Mouse (Mus musculus): Measurements from ENCODE around the gene Csf1. TPM values are rescaled to one million over a fixed set of nuclear protein-coding genes. Genes with fewer than 3 reads are reported as not detected.
"Not testable (repeated sequence)": the region's sequence is repeated elsewhere in the genome, so short reads cannot be mapped to it uniquely, and the experiment has no call there.

Csf1 gene
- polyA plus RNA-seq, 1 experiment: 0.02 TPM

- H3K27me3 ChIP-seq (ENCODE audit: control insufficient read depth): no peaks in the 10 kb centered on the region
- no peak overlapping the region for H3K4me3 ChIP-seq (replicated peaks)
- no peaks in the 10 kb centered on the region for H3K4me1 ChIP-seq (ENCODE audit: control insufficient read depth)
- H3K36me3 ChIP-seq (ENCODE audit: control insufficient read depth): peaks cover 7% of the 10 kb centered on the region; the same call in 1 of the 2 replicates
- H3K9me3 ChIP-seq (ENCODE audit: control insufficient read depth, low read length): no peaks in the 10 kb centered on the region
- TF ChIP-seq GATA1 (IDR thresholded peaks at IDR 0.05; ENCODE audit: low read length) (no peak), TAL1 (IDR thresholded peaks at IDR 0.05; ENCODE audit: low read length) (no peak)
Measured at GRCm38 (mm10) chr3:107743107-107743506, 17.2 kb downstream of the Csf1 start.

DNA sequence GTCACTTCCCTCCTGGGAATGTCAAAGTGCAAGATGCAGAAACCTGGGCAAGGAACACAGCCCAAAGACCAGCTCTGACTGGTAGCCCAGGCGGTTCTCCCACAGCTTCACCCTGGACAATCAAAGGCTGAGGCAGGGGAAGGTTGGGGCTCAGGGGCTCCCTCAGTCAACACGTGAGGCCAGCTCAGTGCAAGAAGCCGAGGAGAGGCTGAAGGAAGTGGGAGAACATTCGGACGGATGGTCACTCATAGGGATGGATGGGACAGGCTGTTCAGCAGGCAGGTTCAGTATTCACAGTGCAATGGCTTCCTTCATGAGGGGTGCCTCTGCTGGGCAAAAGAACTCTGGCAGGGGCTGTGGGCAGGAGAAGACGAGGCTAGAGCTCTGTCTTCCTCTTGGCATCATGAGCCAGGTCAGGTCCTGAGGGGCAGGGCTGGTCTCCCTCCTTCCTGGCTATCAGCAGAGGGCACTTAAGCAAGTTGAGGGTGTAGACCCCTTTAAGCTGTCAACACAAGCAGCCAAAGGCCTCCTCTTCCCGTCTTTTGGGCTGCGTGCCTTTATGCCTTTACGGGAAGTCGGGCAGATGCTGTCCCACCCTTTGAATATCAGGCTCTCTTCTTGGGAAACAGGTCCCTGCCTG is 18.1 kb downstream of the Csf1 start:
- H3K36me3 ChIP-seq (ENCODE audit: control insufficient read depth): peaks cover 7% of the 10 kb centered on the region; the same call in 1 of the 2 replicates
- H3K27me3 ChIP-seq (ENCODE audit: control insufficient read depth): no peaks in the 10 kb centered on the region
- no peak for TF ChIP-seq TAL1 (IDR thresholded peaks at IDR 0.05; ENCODE audit: low read length)
- no peak for TF ChIP-seq GATA1 (IDR thresholded peaks at IDR 0.05; ENCODE audit: low read length)
- H3K4me3 ChIP-seq (replicated peaks): no peak overlapping the region
- H3K4me1 ChIP-seq (ENCODE audit: control insufficient read depth): no peaks in the 10 kb centered on the region
- H3K9me3 ChIP-seq (ENCODE audit: control insufficient read depth, low read length): no peaks in the 10 kb centered on the region

- no peaks in the 10 kb centered on the region for H3K4me1 ChIP-seq (ENCODE audit: control insufficient read depth)
- H3K27me3 ChIP-seq (ENCODE audit: control insufficient read depth): no peaks in the 10 kb centered on the region
- TF ChIP-seq TAL1 (IDR thresholded peaks at IDR 0.05; ENCODE audit: low read length): no peak
- no peak for TF ChIP-seq GATA1 (IDR thresholded peaks at IDR 0.05; ENCODE audit: low read length)
- H3K36me3 ChIP-seq (ENCODE audit: control insufficient read depth): peaks cover 7% of the 10 kb centered on the region; the same call in 1 of the 2 replicates
- H3K9me3 ChIP-seq (ENCODE audit: control insufficient read depth, low read length): no peaks in the 10 kb centered on the region
- no peak overlapping the region for H3K4me3 ChIP-seq (replicated peaks)
Measured at GRCm38 (mm10) chr3:107741387-107741786, 18.9 kb downstream of the Csf1 start.

DNA sequence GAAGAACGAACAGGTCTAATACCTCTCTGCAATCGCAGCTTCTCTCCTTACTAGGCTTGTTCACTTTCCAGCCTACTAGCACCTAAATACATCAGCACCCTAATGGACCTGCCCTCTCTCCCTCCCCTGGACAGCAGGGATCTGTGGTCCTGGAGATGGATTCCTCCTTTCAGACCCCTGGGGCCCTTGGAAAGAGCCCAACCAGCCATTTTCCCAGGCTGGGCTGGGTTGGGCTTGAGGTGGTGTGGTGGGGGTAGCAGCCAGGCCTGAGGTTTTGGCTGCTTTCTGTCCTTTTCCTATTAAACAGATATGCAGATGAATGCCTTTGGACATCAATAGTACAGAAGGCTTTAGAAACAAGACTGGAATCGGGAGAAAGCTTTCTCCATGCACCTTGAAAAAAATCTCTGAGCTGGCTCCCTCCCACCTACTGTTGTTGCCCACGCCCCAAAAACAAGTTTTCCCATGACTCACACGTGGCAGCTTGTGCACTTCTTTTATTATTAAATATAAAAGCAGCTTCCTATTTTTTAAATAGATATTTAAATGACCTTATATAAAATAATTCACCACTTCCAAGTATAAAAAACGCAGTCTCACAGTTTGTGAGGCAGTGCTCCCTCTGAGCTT is 19.6 kb downstream of the Csf1 start:
- TF ChIP-seq TAL1 (IDR thresholded peaks at IDR 0.05; ENCODE audit: low read length) (no peak), GATA1 (IDR thresholded peaks at IDR 0.05; ENCODE audit: low read length) (no peak)

GRCm38 (mm10) chr3:107739966-107740365 is 20.3 kb downstream of the Csf1 start:
- TF ChIP-seq GATA1 (IDR thresholded peaks at IDR 0.05; ENCODE audit: low read length): no peak
- no peak for TF ChIP-seq TAL1 (IDR thresholded peaks at IDR 0.05; ENCODE audit: low read length)
- Histone ChIP-seq H3K9me3 (ENCODE audit: control insufficient read depth, low read length) (no peaks in the 10 kb centered on the region), H3K36me3 (ENCODE audit: control insufficient read depth) (peaks cover 3% of the 10 kb centered on the region; the same call in 1 of the 2 replicates), H3K4me1 (ENCODE audit: control insufficient read depth) (no peaks in the 10 kb centered on the region), H3K27me3 (ENCODE audit: control insufficient read depth) (no peaks in the 10 kb centered on the region), H3K4me3 (replicated peaks) (no peak overlapping the region)

More for the DNA sequence above, 19.6 kb downstream of the Csf1 start:
- Histone ChIP-seq H3K27me3 (ENCODE audit: control insufficient read depth) (no peaks in the 10 kb centered on the region), H3K9me3 (ENCODE audit: control insufficient read depth, low read length) (no peaks in the 10 kb centered on the region), H3K4me1 (ENCODE audit: control insufficient read depth) (no peaks in the 10 kb centered on the region), H3K36me3 (ENCODE audit: control insufficient read depth) (peaks cover 3% of the 10 kb centered on the region; the same call in 1 of the 2 replicates), H3K4me3 (replicated peaks) (no peak overlapping the region)

DNA sequence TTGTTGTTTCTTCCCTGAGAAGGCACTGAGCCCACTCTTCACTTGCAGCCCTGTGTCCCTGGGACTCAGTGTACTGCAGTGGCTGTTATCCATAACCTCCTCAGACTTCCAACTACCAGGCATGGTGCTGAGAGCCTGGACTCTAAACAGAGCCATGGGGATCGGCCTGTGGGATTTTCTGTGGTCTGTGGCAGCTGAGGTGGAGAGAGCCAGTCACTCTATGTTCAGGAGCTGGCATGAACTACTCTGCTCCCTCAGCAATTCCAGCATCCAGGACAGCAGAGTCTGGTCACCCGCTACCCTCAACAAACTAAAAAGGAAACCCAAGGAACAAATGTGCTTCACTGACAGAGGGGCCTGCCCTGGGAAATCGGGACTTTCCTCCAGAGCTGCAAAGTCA is 20.8 kb downstream of the Csf1 start:
- Histone ChIP-seq H3K9me3 (ENCODE audit: control insufficient read depth, low read length) (no peaks in the 10 kb centered on the region), H3K4me1 (ENCODE audit: control insufficient read depth) (no peaks in the 10 kb centered on the region), H3K36me3 (ENCODE audit: control insufficient read depth) (peaks cover 3% of the 10 kb centered on the region; the same call in 1 of the 2 replicates), H3K4me3 (replicated peaks) (no peak overlapping the region), H3K27me3 (ENCODE audit: control insufficient read depth) (no peaks in the 10 kb centered on the region)
- TF ChIP-seq GATA1 (IDR thresholded peaks at IDR 0.05; ENCODE audit: low read length): no peak
- no peak for TF ChIP-seq TAL1 (IDR thresholded peaks at IDR 0.05; ENCODE audit: low read length)

DNA sequence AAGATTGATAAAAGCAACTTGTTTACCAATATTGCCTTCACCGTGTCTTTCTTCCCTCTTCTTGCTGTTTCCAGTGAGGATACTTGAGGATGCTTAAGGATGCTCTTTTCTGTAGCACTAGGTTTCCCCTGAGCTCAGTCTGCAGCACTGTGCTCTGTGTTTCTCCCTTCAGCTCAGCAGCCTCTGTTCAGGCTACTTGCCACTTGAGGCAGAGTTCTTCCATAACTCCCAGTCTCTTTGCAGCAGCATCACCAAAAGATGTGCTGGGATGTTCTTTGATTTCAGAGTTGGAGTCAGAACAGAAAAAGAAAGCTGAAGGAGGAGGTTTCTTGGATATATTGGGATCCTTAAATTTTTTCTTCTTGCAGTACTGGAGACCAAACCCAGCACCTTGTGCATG is 21.6 kb downstream of the Csf1 start:
- H3K36me3 ChIP-seq (ENCODE audit: control insufficient read depth): peaks cover 3% of the 10 kb centered on the region; the same call in 1 of the 2 replicates
- no peaks in the 10 kb centered on the region for H3K4me1 ChIP-seq (ENCODE audit: control insufficient read depth)
- H3K27me3 ChIP-seq (ENCODE audit: control insufficient read depth): no peaks in the 10 kb centered on the region
- TF ChIP-seq TAL1 (IDR thresholded peaks at IDR 0.05; ENCODE audit: low read length) (no peak), GATA1 (IDR thresholded peaks at IDR 0.05; ENCODE audit: low read length) (no peak)
- no peaks in the 10 kb centered on the region for H3K9me3 ChIP-seq (ENCODE audit: control insufficient read depth, low read length)
- H3K4me3 ChIP-seq (replicated peaks): no peak overlapping the region

DNA sequence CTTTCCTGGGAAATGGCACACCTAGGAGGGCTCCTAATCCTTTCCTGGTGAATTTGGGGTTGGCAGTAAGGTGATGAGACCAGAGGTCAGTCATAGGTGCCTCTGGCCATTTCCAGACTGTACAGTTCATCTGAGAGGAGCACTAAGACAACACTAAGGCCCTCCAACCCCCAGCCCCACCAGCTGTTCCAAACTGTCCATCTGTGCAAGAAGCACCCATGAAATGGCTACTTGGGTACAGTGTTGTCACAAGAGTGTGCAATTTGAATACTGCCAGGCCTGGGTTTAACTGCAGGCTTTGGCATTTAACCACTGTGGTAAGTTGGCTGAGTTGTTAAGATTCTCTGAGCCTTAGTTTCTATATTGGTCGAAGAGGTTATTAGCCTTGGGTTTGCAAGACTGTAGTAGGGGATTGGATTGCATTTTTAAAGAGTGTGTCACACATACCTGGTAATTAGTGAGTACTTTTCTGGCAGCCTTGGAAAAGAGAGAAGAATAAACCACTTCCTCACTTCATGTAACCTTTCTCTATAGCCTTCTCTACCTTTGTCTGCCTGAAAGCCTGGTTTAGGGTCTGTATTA is 22.6 kb downstream of the Csf1 start:
- no peak overlapping the region for H3K4me3 ChIP-seq (replicated peaks)
- H3K27me3 ChIP-seq (ENCODE audit: control insufficient read depth): no peaks in the 10 kb centered on the region
- no peaks in the 10 kb centered on the region for H3K9me3 ChIP-seq (ENCODE audit: control insufficient read depth, low read length)
- no peaks in the 10 kb centered on the region for H3K4me1 ChIP-seq (ENCODE audit: control insufficient read depth)
- no peak for TF ChIP-seq GATA1 (IDR thresholded peaks at IDR 0.05; ENCODE audit: low read length)
- TF ChIP-seq TAL1 (IDR thresholded peaks at IDR 0.05; ENCODE audit: low read length): no peak
- H3K36me3 ChIP-seq (ENCODE audit: control insufficient read depth): peaks cover 3% of the 10 kb centered on the region; the same call in 1 of the 2 replicates

DNA sequence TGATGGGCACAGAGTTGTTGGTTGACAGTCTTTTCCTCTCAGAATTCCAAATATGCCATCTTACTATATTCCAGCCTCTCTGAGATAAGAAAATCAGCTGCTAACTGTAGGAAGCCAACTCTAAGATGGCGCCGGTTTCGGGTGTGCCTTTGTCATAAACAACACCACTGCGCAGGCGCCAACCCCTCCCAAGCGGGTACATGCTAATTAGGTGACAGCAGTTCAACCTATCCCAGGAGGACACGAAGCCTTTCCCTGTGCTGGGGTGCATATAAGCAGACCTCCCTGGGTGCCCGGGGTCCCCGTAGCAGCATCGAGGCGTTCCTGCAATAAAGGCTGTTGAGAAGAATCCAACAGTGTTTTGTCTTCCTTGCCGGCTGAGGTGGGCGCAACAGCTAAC is 24.6 kb downstream of the Csf1 start:
- H3K4me3 ChIP-seq (replicated peaks); H3K27me3 ChIP-seq (ENCODE audit: control insufficient read depth); H3K9me3 ChIP-seq (ENCODE audit: control insufficient read depth, low read length); H3K36me3 ChIP-seq (ENCODE audit: control insufficient read depth); H3K4me1 ChIP-seq (ENCODE audit: control insufficient read depth): not testable (repeated sequence)

Data from erythroblast, embryonic 14.5 days (primary cell).